24 mouse cellular contexts compared by ENCODE assay signal in genomic region chr11:53588279-53588678, GRCm38 (mm10). TPM values are rescaled to one million over a fixed set of nuclear protein-coding genes. Genes with fewer than 3 reads are reported as not detected.
"Had no signal": no experiment of that assay in that cellular context is flagged by ENCODE, and none has a peak within 500 bp of the region (broad histone marks: within the 10 kb centered on the region; RNA-seq: fewer than 3 reads in every experiment).

No protein-coding gene starts in this region.

- H3K27ac ChIP-seq: neural tube, embryonic 13.5 days; neural tube, embryonic 15.5 days; stomach, embryonic 15.5 days; stomach, postnatal 0 days had no signal

- H3K4me1 ChIP-seq: neural tube, embryonic 13.5 days; neural tube, embryonic 15.5 days; stomach, embryonic 15.5 days had no signal

- H3K4me2 ChIP-seq: neural tube, embryonic 13.5 days; neural tube, embryonic 15.5 days; stomach, embryonic 15.5 days had no signal

- H3K9me3 ChIP-seq: neural tube, embryonic 13.5 days; neural tube, embryonic 15.5 days; stomach, embryonic 15.5 days had no signal

- H3K4me3 ChIP-seq: neural tube, embryonic 13.5 days; neural tube, embryonic 15.5 days; stomach, embryonic 15.5 days had no signal

- H3K27me3 ChIP-seq: neural tube, embryonic 13.5 days; neural tube, embryonic 15.5 days; stomach, embryonic 15.5 days had no signal

- H3K9ac ChIP-seq: neural tube, embryonic 13.5 days; neural tube, embryonic 15.5 days; stomach, embryonic 15.5 days had no signal

- DNase-seq: retina, postnatal 1 day; right cerebral cortex, adult 18-20 months; right cerebral cortex, postnatal 14 days; right cerebral cortex, postnatal 25 days; right cerebral cortex, postnatal 4 days; spleen, adult 18-20 months; thymus, adult 18-20 months; thymus, adult 2 months; thymus, postnatal 14 days; thymus, postnatal 25 days; thymus, postnatal 36 days; thymus, postnatal 4 days had no signal

RNA-seq across cellular contexts. Expression of gene Il4, which starts 30.2 kb away (rescaled TPM):
- polyA plus RNA-seq: small intestine, adult 2 months; testis, adult 2 months had no signal

RNA-seq across cellular contexts. Expression of gene Il13, which starts 46.2 kb away (rescaled TPM):
- total RNA-seq: neutrophil, adult 5-6 weeks had no signal
- polyA plus RNA-seq: neural tube, embryonic 13.5 days; neural tube, embryonic 14.5 days; neural tube, embryonic 15.5 days; spleen, adult 2 months; stomach, embryonic 14.5 days; stomach, embryonic 15.5 days; stomach, embryonic 16.5 days; stomach, postnatal 0 days; urinary bladder, adult 2 months had no signal
